Mouse (Mus musculus) telencephalon, adult 2 months (tissue): ENCODE measurements around the gene Il31ra.
"Not testable (repeated sequence)": the region's sequence is repeated elsewhere in the genome, so short reads cannot be mapped to it uniquely, and the experiment has no call there.

Experiments
- DNase-seq: peaks from one replicate; pipeline ENCODE4 v3.0.0-alpha.2; 2011; ENCODE audit warnings: low read depth, low spot score

Il31ra gene

GRCm38 (mm10) chr13:112594260-112594659 lies at the start of gene Il31ra:
Il31ra (minus strand) TSS chr13:112594360.
- DNase-seq, result not testable (repeated sequence)

DNA sequence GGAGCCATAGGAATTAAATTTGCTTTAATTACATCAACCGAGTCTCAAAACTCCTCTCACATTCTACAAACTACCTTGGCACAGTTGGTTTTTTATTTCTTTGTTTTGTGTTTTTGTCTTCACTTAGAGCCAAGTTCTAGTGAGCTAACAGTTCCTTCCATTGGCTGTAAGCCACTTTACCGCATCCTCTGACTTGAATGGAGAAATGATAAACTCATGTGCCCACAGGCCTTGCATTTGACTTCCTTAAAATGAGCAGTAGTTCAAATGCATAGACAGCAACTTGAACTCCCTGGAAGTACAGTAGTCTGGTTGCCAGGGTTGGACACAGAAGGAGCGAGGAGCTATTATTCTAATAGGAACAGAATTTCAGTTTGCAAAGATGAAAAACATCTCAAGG lies 48.7 kb upstream of the Il31ra start:
- no peak for DNase-seq

GRCm38 (mm10) chr13:112639111-112639510 lies 45.0 kb upstream of the Il31ra start:
- no peak for DNase-seq

GRCm38 (mm10) chr13:112636498-112636897 lies 42.3 kb upstream of the Il31ra start:
- no peak for DNase-seq

- DNase-seq, result no peak
These were observed 41.1 kb upstream of the Il31ra start for GRCm38 (mm10) chr13:112635174-112635837.

- no peak for DNase-seq
These were observed 31.4 kb upstream of the Il31ra start for GRCm38 (mm10) chr13:112625566-112625965.

- DNase-seq, result no peak
These were observed 30.5 kb upstream of the Il31ra start for GRCm38 (mm10) chr13:112624622-112625021.

GRCm38 (mm10) chr13:112623656-112624055 lies 29.5 kb upstream of the Il31ra start:
- no peak for DNase-seq

- DNase-seq, result no peak
These were observed 27.4 kb upstream of the Il31ra start for GRCm38 (mm10) chr13:112621592-112621991.

GRCm38 (mm10) chr13:112608606-112609005 lies 14.4 kb upstream of the Il31ra start:
- no peak for DNase-seq

DNA sequence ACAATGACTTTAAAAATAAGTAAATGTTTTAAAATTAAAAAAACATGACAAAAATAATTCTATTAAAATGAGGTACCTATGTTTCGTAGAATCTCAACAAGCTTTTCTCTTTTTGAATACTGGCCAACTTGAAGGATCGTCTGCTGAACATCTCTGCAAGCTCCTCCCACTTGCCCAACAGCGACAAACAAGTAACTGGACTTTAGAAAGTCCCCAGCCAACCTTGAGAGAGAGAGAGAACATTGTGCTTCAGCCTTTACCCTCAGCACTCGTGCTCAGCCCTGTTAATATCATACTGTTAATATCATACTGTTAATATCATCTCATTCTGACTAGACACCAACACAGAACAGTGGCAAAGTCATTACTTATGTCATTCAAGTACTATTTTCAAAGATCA lies 10.3 kb upstream of the Il31ra start:
- no peak for DNase-seq

- DNase-seq, result no peak
These were observed 9.7 kb upstream of the Il31ra start for GRCm38 (mm10) chr13:112603839-112604238.

DNA sequence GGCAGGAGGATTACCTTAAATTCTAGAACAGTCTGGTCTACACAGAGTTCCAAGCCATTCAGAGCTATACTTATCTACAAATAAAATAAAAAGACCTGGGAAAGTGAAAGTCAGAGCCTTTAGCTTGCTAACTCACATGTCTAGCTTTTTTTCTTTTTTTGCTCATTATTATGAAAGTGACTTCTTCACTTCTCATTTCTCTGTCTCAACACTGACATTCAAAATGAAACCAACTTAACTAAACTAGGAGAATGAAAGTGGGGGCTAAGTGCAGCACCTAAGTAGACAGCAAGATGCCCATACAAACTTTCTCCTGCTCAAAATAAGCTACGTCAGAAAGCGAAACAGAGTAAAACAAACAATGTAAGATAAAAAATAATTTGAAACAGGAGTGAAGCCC lies 8.4 kb upstream of the Il31ra start:
- no peak for DNase-seq

DNA sequence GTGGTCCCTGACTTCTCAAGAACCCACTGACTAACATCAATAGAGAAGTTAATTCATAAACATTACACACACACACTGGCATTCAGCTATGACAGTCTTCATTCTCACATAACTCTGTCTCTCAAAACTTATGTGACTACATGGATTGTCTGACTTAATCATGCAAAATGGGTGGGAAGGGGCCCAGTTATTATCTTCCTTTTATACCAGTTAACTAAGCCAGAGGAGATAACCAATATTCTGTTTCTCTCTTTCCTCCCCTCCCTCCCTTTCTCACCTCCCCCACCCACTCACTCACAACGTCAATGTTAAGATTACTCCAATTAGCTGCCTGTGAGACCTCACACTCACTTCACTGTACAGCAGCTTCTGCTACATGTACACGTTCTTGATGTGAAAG lies 3.9 kb downstream of the Il31ra start:
- DNase-seq, result no peak

DNA sequence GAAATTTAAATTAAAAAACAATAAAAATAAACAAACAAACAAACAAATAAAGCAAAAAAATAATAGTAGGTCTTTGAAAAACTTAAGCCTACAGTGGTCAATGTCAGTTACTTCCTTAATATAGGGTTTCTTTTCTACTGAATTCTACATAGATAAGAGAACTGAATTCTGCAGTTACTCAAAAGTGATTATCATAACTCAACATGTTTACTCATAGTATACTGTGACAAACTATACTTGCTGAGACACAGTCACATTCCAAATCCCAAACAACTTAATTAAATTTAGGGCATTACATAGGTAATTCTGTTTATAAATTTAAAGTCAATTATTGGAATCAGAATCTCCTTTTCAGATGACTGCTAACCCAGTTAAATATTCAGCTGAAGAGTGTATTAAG lies 4.5 kb downstream of the Il31ra start:
- no peak for DNase-seq

- no peak for DNase-seq
These were observed 9.5 kb downstream of the Il31ra start for GRCm38 (mm10) chr13:112584556-112585237.

DNA sequence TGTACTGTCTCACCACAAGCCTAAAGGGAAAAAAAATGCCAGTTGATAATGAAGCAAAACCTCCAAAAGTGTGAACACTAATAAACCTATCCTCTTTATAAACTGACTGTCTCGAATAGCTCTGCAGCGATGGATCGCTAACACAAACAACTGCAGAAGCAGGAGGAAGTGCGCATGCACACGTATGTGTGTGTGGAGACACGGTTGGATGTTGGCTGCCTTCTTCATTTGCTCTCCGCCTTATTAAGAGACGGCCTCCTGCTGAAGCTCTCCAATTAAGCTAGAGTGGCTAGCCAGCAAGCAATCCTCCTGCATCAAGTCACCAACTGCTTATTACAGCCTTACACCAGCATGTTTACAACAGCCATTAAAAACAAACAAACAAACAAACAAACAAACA lies 11.9 kb downstream of the Il31ra start:
- DNase-seq, result no peak

DNA sequence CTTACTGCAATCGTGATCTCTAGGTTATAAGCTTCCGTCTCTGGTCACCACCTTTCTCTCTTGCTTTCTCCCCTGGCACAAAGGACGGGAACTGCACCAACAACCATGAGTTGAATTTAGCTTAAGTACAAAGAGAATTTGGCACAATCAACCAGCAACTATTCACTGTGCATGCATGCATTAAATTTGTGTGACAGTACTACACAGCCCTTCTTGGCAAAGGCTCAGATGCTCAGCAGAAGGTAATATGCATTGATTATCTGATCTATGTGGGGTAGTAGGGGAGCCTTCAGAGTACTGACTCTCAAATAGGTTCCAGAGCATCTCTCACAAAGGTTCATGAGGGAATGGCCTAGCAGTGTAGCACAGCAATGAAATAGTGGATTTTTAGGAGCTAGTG lies 12.4 kb downstream of the Il31ra start:
- no peak for DNase-seq

DNA sequence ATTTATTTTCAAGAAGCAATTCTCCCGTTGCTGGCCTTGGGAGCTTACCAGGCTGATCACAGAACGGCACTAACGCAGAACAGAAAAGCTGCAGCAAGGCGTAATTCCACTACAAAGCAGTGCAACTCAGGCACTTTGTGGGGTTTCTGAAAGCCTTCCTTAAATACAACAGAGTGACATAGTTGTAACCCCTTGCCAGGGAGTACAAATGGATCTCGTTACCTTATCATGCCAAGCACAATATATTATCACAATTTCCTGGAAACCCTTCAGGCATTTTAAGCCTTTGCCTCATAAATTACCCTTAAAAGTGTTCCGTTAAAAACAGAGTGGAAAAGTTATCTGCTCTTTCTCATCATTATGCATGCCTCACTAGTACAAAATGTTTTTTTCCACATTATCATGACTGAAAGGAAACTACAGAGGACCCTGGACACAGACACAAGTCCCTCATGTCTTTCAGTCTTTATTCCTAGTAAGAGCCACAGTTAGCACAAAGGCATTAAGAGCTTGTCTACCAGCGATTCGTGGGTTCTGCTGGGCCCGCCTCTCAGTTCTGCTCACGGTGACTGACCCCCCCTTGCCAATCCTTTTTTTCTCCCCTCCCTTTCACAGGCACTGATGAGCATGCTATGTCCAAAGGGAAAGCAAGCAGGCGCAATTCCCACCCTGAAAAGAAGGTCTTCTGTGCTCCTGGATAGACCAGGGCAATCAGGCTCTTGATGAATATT lies 13.4 kb downstream of the Il31ra start:
- no peak for DNase-seq

- DNase-seq, result not testable (repeated sequence)
These were observed 16.1 kb downstream of the Il31ra start for GRCm38 (mm10) chr13:112578041-112578440.

DNA sequence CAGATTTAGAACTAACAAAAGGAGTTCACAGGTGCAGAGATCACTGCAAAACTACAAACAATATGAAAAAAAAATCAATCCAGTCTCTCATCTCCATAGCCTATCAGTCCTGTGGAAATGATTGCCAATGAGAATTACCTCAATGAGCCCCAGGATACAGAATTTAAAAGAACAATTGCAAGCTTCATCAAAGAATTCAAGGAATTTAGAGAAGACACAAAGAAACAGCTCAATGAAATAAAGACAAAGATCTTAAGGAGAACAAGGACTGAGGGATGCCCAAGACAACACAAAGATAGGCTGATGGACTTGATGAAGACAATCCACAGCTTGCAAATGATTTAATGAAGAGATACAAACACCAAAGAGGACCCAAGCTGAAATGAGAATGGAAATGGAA lies 20.4 kb downstream of the Il31ra start:
- DNase-seq, result no peak

- DNase-seq, result no peak
These were observed 23.4 kb downstream of the Il31ra start for GRCm38 (mm10) chr13:112570768-112571167.

DNA sequence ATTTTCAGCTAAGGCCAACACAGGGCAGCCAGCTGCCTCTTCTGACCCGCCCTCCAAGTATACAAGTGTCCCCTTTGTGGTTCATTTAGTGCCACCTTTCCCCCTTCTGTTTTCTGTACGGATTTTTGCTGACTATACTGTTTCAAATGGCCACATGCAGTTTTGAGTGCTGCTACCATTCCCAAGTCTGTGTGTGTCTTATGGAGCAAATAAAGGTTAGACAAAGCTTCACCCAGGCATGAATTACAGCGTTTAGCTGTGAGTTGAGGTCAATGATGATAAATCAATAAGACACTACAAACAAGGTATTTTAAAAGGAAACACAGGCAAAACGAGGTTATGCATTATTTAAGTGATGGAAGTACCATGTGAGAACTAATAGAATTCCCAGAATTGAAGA lies 24.6 kb downstream of the Il31ra start:
- no peak for DNase-seq
